Mouse (Mus musculus) MEL (cell line): ENCODE results near the gene Themis3.

Source experiments
- CHD2 ChIP-seq: IDR thresholded peaks from 2 replicates; pipeline ENCODE4 v1.6.1; 2011; ENCODE audit warnings: low read length, improper control_type of control experiment
- CTCF ChIP-seq, 3 experiments: IDR thresholded peaks in 2 of 3; conservative IDR thresholded peaks in 1 of 3; 2 replicates each; pipeline ENCODE4 v1.5.1; 2011 to 2012; ENCODE audit warnings: low read length in 3 of 3, low read depth in 2 of 3, mild to moderate bottlenecking in 2 of 3, improper control_type of control experiment in 1 of 3, inconsistent platforms in 1 of 3, mixed read lengths in 1 of 3, moderate library complexity in 1 of 3; ENCODE audit not compliant: control insufficient read depth in 1 of 3, insufficient read depth in 1 of 3, poor library complexity in 1 of 3, severe bottlenecking in 1 of 3
- ETS1 ChIP-seq: IDR thresholded peaks from 2 replicates; pipeline ENCODE4 v1.6.1; 2012; ENCODE audit warnings: low read depth, mild to moderate bottlenecking, inconsistent platforms, low read length, improper control_type of control experiment, moderate library complexity
- GATA1 ChIP-seq: IDR thresholded peaks from 2 replicates; pipeline ENCODE4 v1.6.1; 2011; ENCODE audit warnings: low read depth, low read length, improper control_type of control experiment
- MAX ChIP-seq: IDR thresholded peaks from 2 replicates; pipeline ENCODE4 v1.6.1; 2011; ENCODE audit warnings: low read length, improper control_type of control experiment
- MYC ChIP-seq: IDR thresholded peaks from 2 replicates; pipeline ENCODE4 v1.6.1; 2011; ENCODE audit warnings: low read depth, mild to moderate bottlenecking, low read length, improper control_type of control experiment, moderate library complexity
- NELFE ChIP-seq: IDR thresholded peaks from 2 replicates; pipeline ENCODE4 v1.6.1; 2011; ENCODE audit warnings: low read depth, low read length, improper control_type of control experiment
- POLR2A ChIP-seq, 2 experiments: IDR thresholded peaks; 2 replicates each; pipeline ENCODE4 v1.6.1; 2011 to 2012; ENCODE audit warnings: low read length in 2 of 2, mild to moderate bottlenecking in 2 of 2, control low read depth in 1 of 2, improper control_type of control experiment in 1 of 2, low read depth in 1 of 2, moderate library complexity in 1 of 2; ENCODE audit not compliant: control insufficient read depth in 1 of 2, insufficient read depth in 1 of 2, poor library complexity in 1 of 2
- POLR2AphosphoS2 ChIP-seq: IDR thresholded peaks from 2 replicates; pipeline ENCODE4 v1.6.1; 2011; ENCODE audit warnings: low read length, improper control_type of control experiment
- RAD21 ChIP-seq: IDR thresholded peaks from 2 replicates; pipeline ENCODE4 v1.6.1; 2011; ENCODE audit warnings: mild to moderate bottlenecking, low read depth, low read length, improper control_type of control experiment
- TCF12 ChIP-seq: IDR thresholded peaks from 2 replicates; pipeline ENCODE4 v1.6.1; 2014; ENCODE audit warnings: low read depth, mild to moderate bottlenecking, inconsistent platforms, low read length, improper control_type of control experiment, moderate library complexity
- USF1 ChIP-seq: IDR thresholded peaks from 2 replicates; pipeline ENCODE4 v1.6.1; 2014; ENCODE audit warnings: low read depth, mild to moderate bottlenecking, inconsistent platforms, low read length, improper control_type of control experiment, moderate library complexity
- ZNF384 ChIP-seq: IDR thresholded peaks from 2 replicates; pipeline ENCODE4 v1.6.1; 2012; ENCODE audit warnings: low read depth, mild to moderate bottlenecking, inconsistent platforms, low read length, improper control_type of control experiment

DNA sequence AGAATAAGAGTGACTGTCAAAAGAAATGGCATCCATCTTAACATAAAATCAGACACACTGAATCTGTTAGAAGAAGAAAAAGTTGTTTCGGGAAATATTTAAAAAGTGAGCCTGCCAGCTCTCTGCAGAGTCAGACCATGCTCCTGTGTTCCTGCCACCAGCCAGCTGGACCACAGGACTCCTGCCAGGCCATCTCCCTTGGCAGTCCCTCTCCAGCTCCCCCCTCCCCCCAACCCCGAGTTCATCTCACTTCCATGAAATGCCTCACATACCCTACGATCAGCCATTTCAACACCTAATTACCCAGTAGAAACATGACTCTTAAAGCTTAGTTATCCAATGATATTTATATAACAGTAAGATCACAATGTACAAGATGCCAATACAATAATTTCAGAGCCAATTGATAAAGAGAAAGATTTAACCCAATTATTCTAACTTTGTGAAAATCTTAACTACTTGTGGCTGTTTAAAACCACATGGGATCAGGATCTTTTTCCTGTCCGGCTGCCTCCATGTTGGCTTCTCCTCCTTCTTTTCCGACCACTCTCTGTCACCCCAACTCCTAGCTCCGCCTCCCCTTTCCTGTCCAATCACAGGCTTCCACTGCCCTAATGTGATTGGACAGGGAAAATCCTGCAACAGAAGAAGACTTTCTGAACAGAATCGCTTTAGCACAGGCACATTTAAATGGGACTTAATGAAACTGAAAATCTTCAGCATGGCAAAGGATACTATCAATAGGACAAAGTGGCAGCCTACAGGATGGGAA is 43.7 kb upstream of the Themis3 start:
- TF ChIP-seq CTCF (IDR thresholded peaks at IDR 0.05 in 2 of 3, conservative IDR thresholded peaks at IDR 0.05 in 1 of 3; ENCODE audit: control insufficient read depth in 1 of 3, insufficient read depth in 1 of 3, low read depth in 2 of 3, low read length in 3 of 3, poor library complexity in 1 of 3, severe bottlenecking in 1 of 3) (no peak), POLR2A (IDR thresholded peaks at IDR 0.05; ENCODE audit: control insufficient read depth in 1 of 2, insufficient read depth in 1 of 2, low read depth in 1 of 2, low read length in 2 of 2, poor library complexity in 1 of 2) (no peak), CHD2 (no peak), MYC (no peak), MAX (no peak), POLR2AphosphoS2 (no peak), TCF12 (no peak), ZNF384 (no peak), NELFE (no peak), USF1 (no peak), RAD21 (no peak), ETS1 (no peak), GATA1 (no peak)
